Mouse (Mus musculus): ENCODE data around the gene Rsf1. TPM values are rescaled to one million over a fixed set of nuclear protein-coding genes. Genes with fewer than 3 reads are reported as not detected.

The Rsf1 gene
- polyA plus RNA-seq, 1 experiment from 2014 or later: 19.5 TPM

Other genes starting within 250 kb of the Rsf1 start
- 1.8 and 2.2 TPM in 2 replicates for gene Usp35, start 247.9 kb upstream of the Rsf1 start, polyA plus RNA-seq (2015; fragmentation: Nextera tagmentation; extraction: Ambion mirVana)
- 3.7 and 4.2 TPM in 2 replicates for gene Kctd21, start 247.6 kb upstream of the Rsf1 start, polyA plus RNA-seq (2015; fragmentation: Nextera tagmentation; extraction: Ambion mirVana)
- gene Alg8, start 208.3 kb upstream of the Rsf1 start, polyA plus RNA-seq (2015; fragmentation: Nextera tagmentation; extraction: Ambion mirVana): 46.2 and 46.9 TPM in 2 replicates
- 338 and 367 TPM in 2 replicates for gene Ndufc2, start 179.9 kb upstream of the Rsf1 start, polyA plus RNA-seq (2015; fragmentation: Nextera tagmentation; extraction: Ambion mirVana)
- 1.0 and 1.7 TPM in 2 replicates for gene Thrsp, start 162.2 kb upstream of the Rsf1 start, polyA plus RNA-seq (2015; fragmentation: Nextera tagmentation; extraction: Ambion mirVana)
- gene Kctd14, start 128.6 kb upstream of the Rsf1 start, polyA plus RNA-seq (2015; fragmentation: Nextera tagmentation; extraction: Ambion mirVana): 21.1 and 22.3 TPM in 2 replicates
- 44.1 and 47.2 TPM in 2 replicates for gene Ints4, start 98.9 kb upstream of the Rsf1 start, polyA plus RNA-seq (2015; fragmentation: Nextera tagmentation; extraction: Ambion mirVana)
- gene Aamdc, start 392 bp upstream of the Rsf1 start, polyA plus RNA-seq (2015; fragmentation: Nextera tagmentation; extraction: Ambion mirVana): 51.9 and 55.5 TPM in 2 replicates
- 152 and 156 TPM in 2 replicates for gene Clns1a, start 116.7 kb downstream of the Rsf1 start, polyA plus RNA-seq (2015; fragmentation: Nextera tagmentation; extraction: Ambion mirVana)
- 19.0 and 21.2 TPM in 2 replicates for gene Aqp11, start 158.4 kb downstream of the Rsf1 start, polyA plus RNA-seq (2015; fragmentation: Nextera tagmentation; extraction: Ambion mirVana)
- gene Pak1, start 208.7 kb downstream of the Rsf1 start, polyA plus RNA-seq (2015; fragmentation: Nextera tagmentation; extraction: Ambion mirVana): 27.2 and 30.3 TPM in 2 replicates

Measured in stomach, embryonic 15.5 days (tissue).